Mouse (Mus musculus) brain, adult 2 months (tissue): ENCODE data around the gene 5730522E02Rik.

Experiments
- DNase-seq: peaks from one replicate; pipeline ENCODE4 v3.0.0; 2011; ENCODE audit warnings: low read depth, low spot score

5730522E02Rik gene

DNA sequence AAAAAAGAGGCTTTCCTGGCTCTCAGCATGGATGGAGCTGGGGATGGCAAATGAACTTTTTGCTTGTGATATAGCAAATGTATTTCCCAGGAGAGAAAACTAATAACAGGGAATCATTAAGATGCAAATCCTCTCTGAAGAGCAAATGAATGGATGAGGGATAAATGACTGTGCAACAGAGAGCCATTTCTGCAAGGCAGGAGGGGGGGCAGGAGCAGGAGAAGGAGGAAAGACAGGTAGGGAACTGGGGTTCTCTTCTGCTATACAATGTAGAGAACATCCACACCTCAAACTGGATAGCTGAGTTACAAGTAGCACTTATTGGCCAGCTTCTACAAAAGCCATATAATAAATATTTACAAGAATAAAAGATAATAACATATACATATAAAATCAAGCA is 390.8 kb downstream of the 5730522E02Rik start:
- no peak for DNase-seq

DNA sequence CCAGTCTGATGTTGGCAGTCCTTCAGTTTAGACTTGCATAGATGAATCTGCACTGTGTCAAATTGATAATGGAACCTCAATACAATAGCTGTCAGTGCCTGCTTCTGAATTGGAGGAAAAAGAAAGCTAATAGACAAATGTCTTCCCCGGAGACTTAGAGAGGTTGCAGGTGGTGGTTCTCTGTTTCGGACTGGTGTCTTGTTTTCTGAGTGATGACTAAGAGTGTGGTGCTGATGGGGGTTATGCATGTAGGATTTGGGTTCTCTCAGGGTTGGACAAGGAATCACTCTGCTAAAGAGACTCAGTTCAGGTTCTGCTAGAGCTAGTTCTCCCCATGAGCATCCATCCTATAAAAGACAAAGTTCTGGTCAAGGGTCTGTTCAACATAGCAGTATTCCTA is 397.1 kb downstream of the 5730522E02Rik start:
- no peak for DNase-seq

DNA sequence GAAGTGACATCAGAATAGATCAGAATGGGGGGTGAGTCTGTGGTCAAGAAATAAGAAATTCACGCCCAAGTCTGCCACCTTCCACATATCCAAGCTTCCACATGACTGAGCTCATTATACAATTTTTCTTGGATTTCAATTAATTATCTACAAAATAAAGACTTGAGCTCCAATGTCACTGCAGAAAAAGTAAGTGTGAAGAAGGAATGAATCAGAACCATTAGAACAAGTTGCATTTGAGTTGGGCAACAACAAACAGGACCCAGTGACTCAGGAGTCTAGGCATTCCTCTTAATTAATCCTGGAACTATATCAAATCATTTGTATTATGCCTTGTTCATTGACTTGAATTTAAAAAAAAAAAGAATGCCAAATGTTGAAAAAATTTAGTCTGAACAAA is 422.9 kb downstream of the 5730522E02Rik start:
- no peak for DNase-seq

DNA sequence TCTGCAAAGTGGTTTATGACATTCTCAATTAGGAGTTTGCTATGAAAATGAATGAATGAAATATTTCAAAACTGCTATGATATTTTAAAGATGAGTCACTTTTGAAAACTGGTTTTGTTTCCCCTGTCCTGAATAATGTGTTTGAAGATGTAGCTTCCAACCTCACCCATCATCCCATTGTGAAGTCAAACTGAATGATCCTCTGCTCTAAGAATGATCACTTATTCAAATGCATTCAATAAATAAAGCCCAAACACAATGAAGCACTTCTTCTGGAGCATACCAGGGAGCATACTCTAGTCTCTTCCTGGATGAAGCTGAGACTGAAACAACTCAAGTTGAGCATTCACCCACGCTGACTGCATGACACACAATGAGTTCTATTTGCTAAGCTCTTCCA is 438.3 kb downstream of the 5730522E02Rik start:
- no peak for DNase-seq

DNA sequence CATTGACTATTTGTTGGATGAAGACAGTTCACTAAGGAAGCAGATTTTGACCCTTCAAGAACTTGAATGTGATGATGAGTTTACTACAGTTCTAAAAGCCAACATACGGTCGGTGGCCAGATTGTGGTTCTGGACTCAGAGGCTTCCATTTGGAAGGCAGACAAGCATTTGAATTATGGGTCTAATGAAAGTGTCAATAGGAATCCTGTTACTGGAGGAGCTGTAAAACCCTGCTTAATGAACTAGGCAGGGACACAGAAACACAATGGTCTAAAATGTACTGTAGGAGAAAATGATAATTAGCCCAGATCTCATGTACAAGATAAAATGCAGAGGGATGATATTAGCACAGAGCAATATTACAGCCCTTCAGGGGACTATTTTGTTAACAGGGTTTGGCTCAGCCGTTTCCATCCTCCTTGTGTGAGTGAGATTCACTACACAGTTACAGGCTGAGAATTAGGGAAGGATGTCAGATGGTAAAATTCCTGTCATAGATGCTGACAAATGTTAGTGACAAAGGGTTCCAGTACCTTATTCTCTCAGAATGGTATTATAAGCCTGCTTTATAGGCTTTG is 439.5 kb downstream of the 5730522E02Rik start:
- no peak for DNase-seq

DNA sequence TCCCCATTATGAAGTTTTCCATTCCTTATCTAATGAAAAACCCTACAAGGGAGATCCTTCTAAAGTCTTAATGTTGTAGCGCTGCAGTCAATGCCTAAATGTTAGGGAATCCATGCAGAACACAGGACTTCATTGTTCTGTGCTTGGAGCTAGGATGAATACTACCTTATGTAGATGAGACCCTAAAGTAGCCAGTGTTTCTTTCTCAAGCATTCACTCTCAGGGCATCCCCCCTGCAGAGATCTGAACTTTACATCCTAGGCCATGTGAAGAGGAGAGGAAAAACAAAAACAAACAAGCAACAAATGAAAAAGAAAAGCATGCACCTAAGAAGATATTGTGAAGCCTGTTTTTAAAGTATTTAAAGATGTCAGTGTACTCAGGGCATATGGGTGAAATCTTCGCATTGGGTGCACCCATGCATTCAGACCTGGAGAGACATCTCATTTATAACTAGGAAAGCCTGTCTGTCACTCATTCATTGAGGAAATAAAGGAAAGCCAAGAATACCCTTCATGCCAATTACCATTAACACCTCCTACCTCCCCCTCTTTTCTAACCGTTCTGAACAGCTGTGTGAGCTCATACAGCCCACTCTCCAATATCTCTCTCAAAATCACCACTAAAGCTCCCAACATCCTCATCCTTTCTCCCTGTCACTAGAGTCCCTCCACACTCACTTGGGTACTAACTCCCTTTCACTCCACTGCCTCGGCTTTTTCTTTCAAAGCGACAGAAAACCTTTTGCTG is 442.8 kb downstream of the 5730522E02Rik start:
- DNase-seq, result peak; percentile 55

DNA sequence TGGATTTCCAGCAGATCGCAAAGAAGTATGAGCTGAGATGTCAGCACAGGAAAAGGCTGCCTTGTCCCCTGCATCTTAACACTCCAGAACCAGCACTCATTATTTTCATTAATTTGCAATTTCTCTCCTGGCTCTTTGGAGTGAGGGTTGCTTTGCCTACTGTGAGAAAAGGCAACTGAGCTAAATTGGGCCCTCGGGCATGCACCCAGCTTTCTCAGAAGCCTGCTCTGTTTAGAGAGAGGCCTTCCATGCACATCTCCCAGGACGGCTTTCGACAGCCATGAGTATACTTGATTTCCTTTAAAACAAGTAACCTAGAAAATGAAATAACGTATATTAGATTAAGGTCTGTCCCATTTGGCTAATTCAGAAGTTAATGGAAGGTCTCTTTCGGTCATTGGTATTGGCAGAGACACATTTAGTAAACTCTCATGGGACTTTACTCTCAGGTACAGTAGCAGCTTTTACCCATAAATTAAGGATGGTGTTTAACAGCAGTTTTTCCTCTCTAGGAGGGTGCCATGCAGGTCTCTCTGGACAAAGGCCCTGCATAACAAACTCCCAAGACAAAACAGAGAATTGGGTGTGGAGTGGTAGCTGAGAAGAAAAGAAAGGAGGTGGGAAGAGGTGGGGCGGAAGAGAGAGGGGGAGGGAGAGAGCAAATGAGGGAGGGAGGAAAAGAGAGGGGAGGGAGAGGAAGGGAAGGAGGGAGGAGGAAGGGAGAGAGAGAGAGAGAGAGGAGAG is 457.2 kb downstream of the 5730522E02Rik start:
- DNase-seq, result no peak

DNA sequence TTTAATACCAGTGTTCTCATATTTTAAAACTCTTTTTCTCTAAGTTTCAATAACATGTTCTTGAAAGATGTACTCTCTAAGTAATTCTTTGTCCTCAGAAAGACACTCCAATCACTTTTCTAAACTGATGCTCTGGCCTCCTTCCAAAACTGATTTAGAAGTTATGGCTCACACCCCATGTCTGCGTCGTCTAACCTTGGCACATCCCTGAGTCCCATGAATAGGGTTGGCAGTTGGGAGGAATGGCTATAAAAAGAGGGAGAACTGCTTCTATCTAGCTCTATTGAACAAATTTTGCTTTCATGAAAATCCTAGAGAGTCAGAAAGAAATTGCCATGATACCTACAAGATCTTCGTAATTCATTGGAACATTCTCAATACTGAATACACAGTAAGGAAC is 458.1 kb downstream of the 5730522E02Rik start:
- DNase-seq, result peak; percentile 51

DNA sequence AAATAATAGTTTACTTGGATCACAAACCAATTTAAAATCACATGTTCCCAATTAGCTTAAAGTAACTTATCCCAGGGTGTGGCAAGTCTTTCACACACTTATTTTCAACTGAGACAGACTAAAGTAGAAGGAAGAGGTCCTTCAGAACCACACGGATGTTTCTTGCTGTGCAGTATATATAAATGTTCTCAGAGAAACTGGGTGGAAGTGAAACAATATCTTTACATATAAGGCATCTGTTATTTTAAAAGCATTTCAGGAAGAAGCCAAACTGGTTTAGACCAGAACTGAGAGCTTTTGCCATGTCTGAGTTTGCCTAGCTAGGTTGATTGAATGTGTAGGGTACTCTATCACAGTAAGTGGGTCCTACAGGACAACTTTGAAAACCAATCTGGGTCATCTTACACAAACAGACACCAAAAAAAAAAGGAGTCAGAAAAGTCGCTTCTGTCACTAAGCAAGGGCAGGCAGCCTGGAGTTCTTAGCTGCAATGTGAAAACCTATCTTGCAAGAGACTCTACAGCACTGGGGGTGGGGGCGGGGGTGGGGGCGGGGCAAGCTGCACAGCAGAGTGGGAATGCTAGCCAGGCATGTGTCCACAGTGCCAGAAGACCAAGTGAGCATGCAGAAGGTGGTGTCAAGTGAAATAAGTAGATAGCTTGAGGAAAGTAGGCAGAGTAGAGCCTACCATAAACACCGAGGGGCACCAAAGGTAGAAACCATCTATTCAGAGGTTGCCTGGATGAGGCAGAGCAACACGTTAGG is 463.3 kb downstream of the 5730522E02Rik start:
- no peak for DNase-seq

DNA sequence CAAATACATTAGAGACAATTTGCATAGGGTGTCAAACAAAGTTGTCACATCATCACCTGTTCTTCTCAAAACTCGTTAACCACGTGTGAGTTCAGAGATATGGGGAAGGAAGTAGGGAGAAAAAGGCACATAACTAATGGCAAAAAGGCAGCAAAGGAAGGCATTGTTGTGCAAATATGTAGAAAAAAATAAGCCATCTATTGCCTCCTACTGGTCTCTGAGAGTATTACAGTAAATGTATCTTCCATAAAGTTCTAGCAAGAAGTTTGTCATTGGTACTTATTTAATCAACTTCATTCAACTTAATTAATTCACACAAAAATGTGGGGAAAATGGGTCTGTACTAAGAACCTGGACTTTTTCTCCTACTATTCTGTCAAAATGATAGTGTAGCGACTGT is 466.9 kb downstream of the 5730522E02Rik start:
- DNase-seq, result no peak

DNA sequence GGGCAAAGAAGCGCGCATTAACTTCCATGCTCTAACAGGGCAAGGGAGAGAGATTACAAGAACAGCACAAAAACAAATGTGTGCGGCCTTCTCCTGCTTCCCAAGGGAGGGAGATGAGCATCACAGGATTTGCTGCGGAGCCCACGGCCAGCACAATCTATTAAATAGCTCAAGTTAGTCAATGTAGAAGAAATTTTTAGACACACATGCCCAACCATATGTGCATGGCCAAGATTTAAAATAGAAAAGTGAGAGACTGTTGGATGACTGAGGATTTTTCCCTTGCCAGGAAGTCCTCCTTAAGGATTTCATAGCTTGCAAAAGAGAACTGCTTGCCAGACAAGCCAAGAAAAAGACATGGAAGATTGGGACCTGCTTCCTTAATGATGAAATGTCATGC is 473.3 kb downstream of the 5730522E02Rik start:
- DNase-seq, result peak; percentile 88

DNA sequence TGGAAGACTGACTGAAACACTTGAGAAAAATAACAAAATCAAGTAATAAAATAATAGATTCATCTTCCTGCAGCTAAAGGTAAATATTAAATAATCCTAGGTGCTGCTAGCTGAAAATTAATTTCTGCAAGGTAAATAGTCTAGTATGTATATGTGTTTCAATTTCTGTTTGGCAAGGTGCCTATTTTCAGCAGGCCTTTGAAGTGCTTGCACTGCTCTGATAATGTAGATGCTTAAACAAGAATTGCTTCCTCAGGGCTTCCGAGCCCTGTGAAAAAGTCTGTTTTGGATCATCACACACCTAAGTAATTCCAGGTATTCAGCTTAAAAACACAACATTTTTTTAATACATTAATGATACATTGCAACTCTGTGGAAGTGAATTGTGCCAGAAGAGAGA is 481.1 kb downstream of the 5730522E02Rik start:
- DNase-seq, result no peak

DNA sequence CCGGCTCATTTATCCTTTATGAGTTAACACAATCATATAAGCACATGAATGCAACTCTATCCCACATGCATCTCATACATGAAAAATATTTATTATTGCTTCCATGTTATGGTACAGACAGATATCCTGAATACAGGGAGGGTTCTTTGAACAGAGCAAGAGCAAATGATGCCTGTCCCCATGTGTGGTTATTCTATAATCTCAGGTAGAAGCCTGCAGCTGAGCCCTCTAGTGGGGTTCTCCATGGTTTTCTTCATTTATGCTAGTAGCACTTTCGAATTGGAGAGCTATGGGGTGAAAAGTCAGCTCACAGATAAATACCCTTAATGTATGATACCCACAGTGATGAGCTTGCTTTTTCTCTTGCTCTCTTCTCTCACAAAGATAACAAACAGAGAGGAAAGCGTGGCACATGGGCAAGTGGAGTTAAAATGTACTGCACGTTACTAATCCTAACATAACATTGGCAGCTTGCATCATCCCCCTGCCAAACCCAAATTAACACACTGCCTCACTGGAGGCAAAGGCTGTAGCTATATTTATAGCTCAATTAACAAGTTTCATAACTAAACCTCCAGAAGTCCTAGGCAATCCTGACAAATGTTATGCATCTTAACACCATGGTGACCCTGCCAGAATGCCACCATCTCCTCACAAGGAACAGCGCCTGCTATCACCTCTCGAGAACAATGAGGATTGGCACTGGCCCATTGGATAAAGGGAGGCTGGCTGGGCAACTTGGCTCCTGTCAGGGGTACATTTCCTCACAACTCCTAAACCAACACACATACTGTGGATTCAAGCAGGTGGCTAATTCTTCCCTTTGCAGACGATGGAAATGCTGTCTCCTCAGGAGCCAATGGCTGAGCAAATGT is 494.9 kb downstream of the 5730522E02Rik start:
- DNase-seq, result peak; percentile 78

DNA sequence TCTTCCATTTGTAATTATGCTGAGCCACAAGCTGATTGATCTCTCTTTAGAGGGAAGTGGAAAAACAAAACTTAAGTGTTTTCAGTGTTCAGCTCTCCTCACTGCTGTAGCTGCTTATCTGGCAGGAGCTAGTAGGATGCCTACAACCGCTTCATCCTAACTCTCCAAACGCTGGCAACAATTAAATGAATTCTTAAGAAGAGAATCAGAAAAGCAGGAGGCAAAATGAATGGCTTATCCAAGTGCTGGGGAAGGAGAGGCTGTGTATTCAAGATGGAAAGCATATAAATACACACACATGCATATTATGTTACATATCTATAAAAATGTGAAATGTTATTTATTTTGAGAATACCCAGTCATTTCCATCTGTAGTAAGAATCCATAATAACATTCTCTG is 500.0 kb downstream of the 5730522E02Rik start:
- DNase-seq, result peak; percentile 66

DNA sequence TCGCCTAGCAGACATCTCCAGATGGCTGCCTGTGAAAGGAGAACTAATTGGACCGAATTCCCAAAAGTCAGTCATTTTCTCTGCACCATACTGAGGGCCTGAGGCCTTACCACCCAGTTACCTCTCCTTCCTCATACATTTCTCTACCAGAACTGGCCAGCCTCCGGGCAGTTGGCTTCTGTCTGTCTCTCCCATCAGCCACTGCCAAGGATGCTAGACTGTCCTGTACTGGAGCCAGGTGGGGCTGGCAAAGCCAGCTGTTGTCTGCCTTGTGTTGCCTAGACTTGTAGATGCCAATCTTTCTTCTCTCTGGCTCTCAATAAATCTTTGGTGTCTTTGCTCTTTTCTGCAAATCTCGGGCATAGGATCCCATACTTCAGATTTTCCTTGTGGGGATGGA is 500.7 kb downstream of the 5730522E02Rik start:
- DNase-seq, result peak; percentile 25

DNA sequence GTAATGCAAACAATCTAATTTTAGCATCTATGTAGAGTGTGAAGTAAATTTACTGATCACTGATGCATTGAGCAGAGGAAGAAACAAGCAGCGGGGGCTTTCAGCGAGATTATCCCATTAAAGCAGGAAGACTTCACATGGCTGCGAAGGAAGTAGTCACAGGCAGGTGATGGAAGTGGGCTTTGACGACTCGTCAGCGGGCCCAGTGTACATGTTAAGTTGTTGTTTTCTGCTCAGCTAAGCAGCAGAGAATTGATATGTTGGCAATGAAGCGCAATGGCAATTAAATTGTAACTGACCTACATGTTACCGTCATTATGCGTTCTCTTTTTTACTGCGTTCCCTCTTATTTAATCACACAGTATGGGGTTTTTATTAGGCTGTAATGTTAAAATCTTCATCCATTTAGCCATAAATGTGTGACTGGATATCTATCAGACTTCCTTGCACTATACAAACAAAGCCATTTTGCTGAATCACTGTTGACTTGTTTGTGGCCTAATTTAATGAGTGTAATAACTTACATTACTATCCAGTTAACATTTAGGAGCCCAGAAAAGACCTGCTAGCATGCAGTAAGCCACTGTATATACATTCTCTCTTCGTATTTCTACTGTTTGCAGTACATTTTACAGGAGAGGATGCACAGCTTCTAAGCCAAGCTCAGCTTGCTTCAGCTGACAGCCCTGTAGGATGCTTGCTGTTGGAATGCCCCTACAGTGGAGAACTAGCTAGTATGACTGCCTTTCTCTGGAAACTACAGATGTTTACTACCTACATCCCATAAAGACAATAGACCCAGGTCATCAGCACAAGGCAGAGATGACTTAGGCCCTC is 506.0 kb downstream of the 5730522E02Rik start:
- no peak for DNase-seq

DNA sequence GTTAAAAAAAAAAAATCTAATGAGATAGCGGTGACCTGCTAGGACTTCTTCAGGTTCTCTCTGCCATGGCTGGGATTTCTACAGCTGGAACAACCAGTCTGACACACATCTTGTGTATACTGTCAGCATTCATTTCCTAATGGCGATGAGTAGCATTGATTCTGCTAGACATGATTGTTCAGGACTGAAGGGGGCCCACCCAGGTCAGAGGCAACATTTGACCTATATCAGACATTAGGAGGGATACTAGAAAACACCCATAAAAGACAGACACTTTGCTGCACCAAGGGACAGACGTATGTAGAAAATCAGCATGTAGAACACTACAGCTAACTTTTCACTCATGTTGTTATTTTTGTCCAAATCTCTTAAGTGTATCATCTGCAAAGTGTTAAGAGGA is 507.8 kb downstream of the 5730522E02Rik start:
- no peak for DNase-seq

DNA sequence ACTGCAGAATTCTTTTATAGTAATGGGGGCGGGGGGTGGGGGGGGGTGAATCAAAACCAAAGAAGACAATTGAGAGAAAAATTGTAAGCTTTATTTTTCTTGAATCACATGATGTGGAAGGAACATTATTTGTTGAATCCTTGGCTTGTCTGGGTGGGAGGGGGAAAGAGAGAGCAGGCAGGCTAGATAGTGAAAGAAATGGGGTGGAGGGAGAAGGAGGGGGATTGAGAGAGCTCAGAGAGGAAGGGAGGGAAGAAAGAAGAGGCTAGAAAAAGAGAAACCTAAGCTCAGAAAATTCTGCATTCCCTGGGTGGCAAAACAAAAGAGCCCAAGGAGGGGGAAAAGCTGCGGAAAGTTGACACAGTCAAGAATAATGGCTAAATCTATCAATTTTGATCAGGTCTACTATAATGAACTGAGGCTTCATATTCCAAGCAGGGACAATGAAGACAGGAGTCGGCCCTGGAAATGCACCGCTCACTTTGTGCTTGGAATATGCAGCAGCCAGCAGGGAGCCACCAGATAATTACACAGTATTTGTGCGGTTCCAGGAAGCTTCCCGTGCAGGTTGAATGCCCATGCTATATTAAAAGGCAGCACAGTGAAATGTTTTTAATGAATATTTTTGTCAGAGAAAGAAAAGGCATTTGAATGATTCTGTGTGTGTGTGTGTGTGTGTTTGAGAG is 512.9 kb downstream of the 5730522E02Rik start:
- peak; percentile 57 for DNase-seq

DNA sequence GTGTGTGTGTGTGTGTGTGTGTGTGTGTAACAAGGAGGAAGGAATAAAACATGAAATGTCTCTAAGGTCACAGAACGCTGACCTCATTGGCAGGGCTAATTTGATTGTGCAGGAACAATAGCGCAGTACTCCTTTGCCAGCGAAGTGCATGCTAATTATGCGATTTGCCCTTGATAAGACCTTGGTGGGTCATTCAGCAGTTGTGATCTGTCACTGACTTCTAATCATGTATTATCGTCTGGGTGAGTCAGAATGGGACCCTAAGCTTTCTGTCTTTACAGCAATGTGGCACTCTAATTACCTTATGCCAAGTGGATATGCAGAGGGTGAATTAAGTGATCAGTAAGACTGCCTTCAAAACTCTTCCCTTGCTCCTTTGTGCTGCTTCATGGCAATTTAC is 514.4 kb downstream of the 5730522E02Rik start:
- DNase-seq, result peak; percentile 20

DNA sequence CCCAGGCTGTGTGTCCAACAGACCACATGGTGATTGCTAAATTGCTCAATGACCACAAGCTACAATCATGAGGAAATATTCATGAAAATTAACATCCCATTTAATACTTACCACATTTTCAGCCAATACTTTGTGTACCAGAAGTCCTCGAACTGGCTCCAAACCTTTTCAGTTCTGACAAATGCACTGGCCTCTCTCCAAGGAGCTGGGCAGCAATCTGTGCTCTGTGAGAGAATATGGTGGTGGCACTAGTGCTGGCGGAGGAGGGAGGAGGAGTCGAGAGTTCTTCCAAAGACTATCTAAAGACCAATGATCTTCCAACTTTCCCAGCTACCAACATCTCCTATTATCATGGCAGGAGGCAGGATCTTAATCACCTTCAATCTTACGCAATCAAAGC is 525.8 kb downstream of the 5730522E02Rik start:
- peak; percentile 62 for DNase-seq
